Mouse (Mus musculus) urinary bladder, postnatal 36 days (tissue): ENCODE data around the gene Akap9.
"Not testable (repeated sequence)": the region's sequence is repeated elsewhere in the genome, so short reads cannot be mapped to it uniquely, and the experiment has no call there.

Source experiments
- DNase-seq, 2 experiments: peaks; one replicate each; pipeline ENCODE4 v3.0.0; 2022; ENCODE audit warnings: low spot score in 2 of 2, mixed read lengths in 1 of 2

Gene Akap9

GRCm38 (mm10) chr5:3927801-3928689 is at the start of gene Akap9:
Gene Akap9 (plus strand): TSS chr5:3928054.
- peak; percentile 57 to 59 for DNase-seq

GRCm38 (mm10) chr5:3886862-3887261 is 41.0 kb upstream of the Akap9 start:
- DNase-seq = not testable (repeated sequence)

GRCm38 (mm10) chr5:3889201-3889600 is 38.7 kb upstream of the Akap9 start:
- no peak for DNase-seq

GRCm38 (mm10) chr5:3893459-3894293 is 34.2 kb upstream of the Akap9 start, which contains the start of gene Mterf1a:
Gene Mterf1a (minus strand): TSS chr5:3893933.
- peak in 1 of 2 experiments; percentile 27 for DNase-seq

GRCm38 (mm10) chr5:3894294-3894619 is 33.6 kb upstream of the Akap9 start:
- DNase-seq = not testable (repeated sequence)

GRCm38 (mm10) chr5:3905471-3905870 is 22.4 kb upstream of the Akap9 start:
- DNase-seq = no peak

GRCm38 (mm10) chr5:3922350-3922749 is 5.5 kb upstream of the Akap9 start:
- DNase-seq = no peak

GRCm38 (mm10) chr5:3926666-3927065 is 1.2 kb upstream of the Akap9 start:
- DNase-seq = no peak

- DNase-seq = peak; percentile 7 to 17
These were observed 814 bp downstream of the Akap9 start for GRCm38 (mm10) chr5:3928690-3929046.

GRCm38 (mm10) chr5:3930760-3931159 is 2.9 kb downstream of the Akap9 start:
- no peak for DNase-seq

GRCm38 (mm10) chr5:3931636-3932035 is 3.8 kb downstream of the Akap9 start:
- DNase-seq = no peak

- DNase-seq = no peak
These were observed 5.7 kb downstream of the Akap9 start for GRCm38 (mm10) chr5:3933551-3933950.

- DNase-seq = no peak
These were observed 7.4 kb downstream of the Akap9 start for GRCm38 (mm10) chr5:3935266-3935665.

- peak in 1 of 2 experiments; percentile 17 for DNase-seq
These were observed 8.1 kb downstream of the Akap9 start for GRCm38 (mm10) chr5:3935778-3936554.

GRCm38 (mm10) chr5:3938905-3939304 is 11.1 kb downstream of the Akap9 start:
- DNase-seq = peak; percentile 7 to 10

GRCm38 (mm10) chr5:3939335-3939734 is 11.5 kb downstream of the Akap9 start:
- DNase-seq = no peak

GRCm38 (mm10) chr5:3941240-3941639 is 13.4 kb downstream of the Akap9 start:
- DNase-seq = no peak

GRCm38 (mm10) chr5:3943169-3943568 is 15.3 kb downstream of the Akap9 start:
- not testable (repeated sequence) for DNase-seq

- DNase-seq = no peak
These were observed 24.6 kb downstream of the Akap9 start for GRCm38 (mm10) chr5:3952498-3952897.

- DNase-seq = no peak
These were observed 26.7 kb downstream of the Akap9 start for GRCm38 (mm10) chr5:3954541-3954940.

- DNase-seq = no peak
These were observed 33.4 kb downstream of the Akap9 start for GRCm38 (mm10) chr5:3961286-3961685.

- no peak for DNase-seq
These were observed 40.6 kb downstream of the Akap9 start for GRCm38 (mm10) chr5:3968415-3968814.
